Mouse (Mus musculus) embryonic facial prominence, embryonic 10.5 days (tissue): ENCODE data around the gene Slc22a23. TPM values are rescaled to one million over a fixed set of nuclear protein-coding genes. Genes with fewer than 3 reads are reported as not detected.

Experiments used
- DNase-seq: peaks from one replicate; pipeline ENCODE4 v3.0.0-alpha.2; 2017; ENCODE audit warnings: low spot score
- H3K27ac ChIP-seq: fragments of 300-500 bp; sonication (generic); replicated peaks from 2 replicates; pipeline ENCODE4 v1.5.1; 2016; ENCODE audit warnings: mild to moderate bottlenecking
- H3K27me3 ChIP-seq: fragments of 300-500 bp; sonication (generic); replicated peaks from 2 replicates; pipeline ENCODE4 v1.6.1; 2016; ENCODE audit warnings: low read depth, mild to moderate bottlenecking; ENCODE audit not compliant: poor library complexity, severe bottlenecking
- H3K36me3 ChIP-seq: fragments of 300-500 bp; sonication (generic); replicated peaks from 2 replicates; pipeline ENCODE4 v1.6.1; 2016; ENCODE audit warnings: mild to moderate bottlenecking, moderate library complexity
- H3K4me1 ChIP-seq: fragments of 300-500 bp; sonication (generic); 2 replicates; pipeline ENCODE4 v1.6.1; 2016
- H3K4me3 ChIP-seq: fragments of 300-500 bp; sonication (generic); 2 replicates; pipeline ENCODE4 v1.5.1; 2016; ENCODE audit warnings: mild to moderate bottlenecking, moderate library complexity
- H3K9me3 ChIP-seq: fragments of 300-500 bp; sonication (generic); 2 replicates; pipeline ENCODE4 v1.6.1; 2016; ENCODE audit warnings: mild to moderate bottlenecking
- WGBS: fragments of 180-500 bp; shearing (Covaris S2); methylation state at CpG from one replicate; pipeline ENCODE4 v1.1.7; 2016; 5-methylcytosine and 5-hydroxymethylcytosine counted together
- polyA plus RNA-seq: library from polyadenylated mRNA; unstranded; fragments of >200 nt; fragmentation: Nextera tagmentation; extraction: Ambion mirVana; gene quantifications from 2 replicates; pipeline ENCODE4 v1.2.1, GENCODE M21; 2016

Slc22a23 gene
- polyA plus RNA-seq, 1 experiment from 2014 or later: 2.9 TPM

DNA sequence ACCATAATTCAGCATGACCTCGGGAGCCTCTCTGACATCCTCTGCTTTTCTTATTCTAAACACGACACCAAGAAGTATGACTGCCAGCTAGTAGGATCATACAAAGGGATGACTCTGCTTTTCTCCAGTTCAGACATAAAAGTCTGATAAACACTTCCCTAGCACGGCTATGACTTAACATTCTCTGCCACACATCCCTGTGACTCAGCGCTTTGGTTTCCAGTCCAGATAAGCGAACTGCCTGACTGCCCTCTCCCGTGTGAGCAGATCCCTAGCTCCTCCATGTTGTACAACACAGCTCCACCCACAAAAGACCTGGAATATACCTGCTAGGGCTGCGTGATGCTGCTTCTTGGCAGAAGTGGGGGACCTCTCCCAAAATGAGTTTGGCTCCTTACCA, 12.2 kb downstream of the Slc22a23 start:
- Histone ChIP-seq H3K27me3 (0 out of 2 replicates have a peak, but pooled peaks cover 3% of the 10 kb centered on the region), H3K27ac (no peak overlapping the region), H3K4me1 (peaks cover 12% of the 10 kb centered on the region), H3K4me3 (no peak overlapping the region), H3K9me3 (no peaks in the 10 kb centered on the region), H3K36me3 (no peaks in the 10 kb centered on the region)
- 63% methylated on average over 7 of the region's 7 CpGs for WGBS
- no peak for DNase-seq

DNA sequence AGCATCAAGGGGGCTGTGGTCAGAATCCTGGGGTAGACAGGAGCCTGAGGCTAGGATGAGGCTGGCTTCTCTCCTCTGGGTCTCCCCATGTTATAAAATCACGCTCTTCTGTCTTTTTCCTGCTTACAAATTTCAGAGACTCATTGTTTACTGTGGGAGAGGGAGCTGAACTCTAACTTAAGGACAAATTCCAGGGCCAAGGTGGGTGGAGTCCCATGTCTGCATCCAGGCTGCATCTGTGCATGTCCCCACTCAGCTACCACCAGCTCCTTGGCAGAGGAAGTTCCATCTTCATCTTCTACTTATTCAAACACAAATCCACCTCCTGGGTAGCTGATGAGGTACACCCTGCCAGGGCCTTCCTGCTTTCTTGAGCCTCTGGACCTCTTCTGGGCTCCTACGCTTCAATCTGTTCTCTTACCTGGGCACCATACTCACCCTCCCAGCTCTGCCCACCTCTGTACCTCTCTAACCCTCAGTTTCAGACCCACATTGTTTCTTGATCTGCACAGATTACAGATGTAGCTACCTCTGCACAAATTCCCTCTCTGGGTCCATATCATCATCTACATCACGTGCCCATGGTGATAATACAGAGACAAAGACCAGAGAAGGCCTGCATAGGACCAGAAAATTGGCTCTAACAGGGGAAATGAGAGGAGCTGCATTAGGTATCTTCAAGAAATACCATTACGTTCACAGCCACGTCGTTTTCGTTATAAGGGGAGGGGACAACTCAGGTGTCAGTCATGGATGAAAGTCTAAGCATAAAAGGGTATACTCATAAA, 13.4 kb downstream of the Slc22a23 start:
- no peak overlapping the region for H3K4me3 ChIP-seq
- DNase-seq: no peak
- H3K27ac ChIP-seq: no peak overlapping the region
- peaks cover 12% of the 10 kb centered on the region for H3K4me1 ChIP-seq
- no peaks in the 10 kb centered on the region for H3K9me3 ChIP-seq
- H3K27me3 ChIP-seq: 0 out of 2 replicates have a peak, but pooled peaks cover 3% of the 10 kb centered on the region
- H3K36me3 ChIP-seq: no peaks in the 10 kb centered on the region
- WGBS: 87% methylated on average over 7 of the region's 7 CpGs

DNA sequence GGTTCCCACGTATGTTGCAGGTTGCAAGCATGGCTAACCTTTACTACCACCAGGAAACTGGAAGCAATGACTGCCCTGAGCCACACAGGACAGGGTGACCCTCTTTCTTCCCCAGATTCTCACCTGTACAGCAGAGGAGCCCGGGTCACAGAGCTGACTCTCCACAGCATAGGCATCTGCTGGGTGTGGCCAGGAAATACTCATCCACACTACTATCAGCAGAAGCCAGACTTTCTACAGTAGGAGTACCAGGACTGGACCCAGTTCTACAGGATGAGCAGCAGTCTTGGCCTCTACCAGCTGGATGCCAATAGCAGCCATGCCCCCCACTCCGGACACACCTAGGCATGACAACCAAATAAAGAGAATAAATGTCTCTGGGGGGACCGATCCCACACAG, 15.4 kb downstream of the Slc22a23 start:
- WGBS: 97% methylated on average over 4 of the region's 4 CpGs
- Histone ChIP-seq H3K4me3 (no peak overlapping the region), H3K27me3 (0 out of 2 replicates have a peak, but pooled peaks cover 3% of the 10 kb centered on the region), H3K36me3 (no peaks in the 10 kb centered on the region), H3K27ac (no peak overlapping the region), H3K9me3 (no peaks in the 10 kb centered on the region), H3K4me1 (peaks cover 3% of the 10 kb centered on the region; the same call in 1 of the 2 replicates)
- DNase-seq: no peak

DNA sequence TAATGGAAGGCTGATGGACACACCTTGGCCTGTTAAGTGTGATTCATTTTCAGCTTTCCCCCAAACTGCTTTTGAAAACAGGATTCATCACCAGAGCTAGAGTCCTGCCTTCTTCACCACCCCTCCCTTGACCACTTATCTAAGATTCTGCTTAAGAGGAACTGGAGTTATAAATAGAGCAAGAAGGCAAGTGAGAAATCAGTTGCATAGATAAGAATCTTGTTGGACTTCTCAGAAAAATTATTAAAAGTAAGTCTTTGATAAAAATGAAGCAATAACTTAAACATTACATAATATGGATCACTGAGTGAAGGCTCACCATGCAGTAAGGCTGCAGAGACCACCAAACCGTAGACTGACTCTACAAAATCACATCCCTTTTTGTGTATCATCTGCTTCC, 18.0 kb downstream of the Slc22a23 start:
- Histone ChIP-seq H3K27ac (no peak overlapping the region), H3K27me3 (0 out of 2 replicates have a peak, but pooled peaks cover 3% of the 10 kb centered on the region), H3K9me3 (no peaks in the 10 kb centered on the region), H3K4me3 (no peak overlapping the region), H3K36me3 (no peaks in the 10 kb centered on the region), H3K4me1 (peaks cover 10% of the 10 kb centered on the region; the same call in 1 of the 2 replicates)
- WGBS: 90% methylated on average over 1 of the region's 1 CpGs
- no peak for DNase-seq

DNA sequence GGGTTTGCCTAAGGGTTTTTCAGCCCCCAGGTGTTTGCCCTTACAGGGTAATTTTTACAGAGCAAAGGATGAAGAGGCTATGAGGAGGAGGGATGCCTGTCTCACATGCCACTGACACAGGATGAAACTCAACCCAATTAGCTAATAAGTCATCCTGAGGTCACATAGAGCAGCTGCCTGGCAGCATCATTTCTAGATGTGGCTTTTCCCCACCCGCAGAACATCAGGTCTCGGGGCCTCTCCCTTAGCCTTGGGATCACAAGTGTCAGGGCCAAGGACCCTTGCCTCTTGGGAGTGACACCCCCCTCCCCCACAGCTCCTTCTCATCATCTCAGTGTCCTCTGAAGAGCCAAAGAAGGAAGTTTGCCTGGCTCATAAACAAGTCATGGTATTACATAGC, 21.6 kb downstream of the Slc22a23 start:
- no peaks in the 10 kb centered on the region for H3K36me3 ChIP-seq
- H3K27ac ChIP-seq: no peak overlapping the region
- no peak for DNase-seq
- H3K4me3 ChIP-seq: no peak overlapping the region
- H3K27me3 ChIP-seq: no peaks in the 10 kb centered on the region
- 0 out of 2 replicates have a peak, but pooled peaks cover 7% of the 10 kb centered on the region for H3K4me1 ChIP-seq
- no peaks in the 10 kb centered on the region for H3K9me3 ChIP-seq
- 76% methylated on average over 2 of the region's 2 CpGs for WGBS

DNA sequence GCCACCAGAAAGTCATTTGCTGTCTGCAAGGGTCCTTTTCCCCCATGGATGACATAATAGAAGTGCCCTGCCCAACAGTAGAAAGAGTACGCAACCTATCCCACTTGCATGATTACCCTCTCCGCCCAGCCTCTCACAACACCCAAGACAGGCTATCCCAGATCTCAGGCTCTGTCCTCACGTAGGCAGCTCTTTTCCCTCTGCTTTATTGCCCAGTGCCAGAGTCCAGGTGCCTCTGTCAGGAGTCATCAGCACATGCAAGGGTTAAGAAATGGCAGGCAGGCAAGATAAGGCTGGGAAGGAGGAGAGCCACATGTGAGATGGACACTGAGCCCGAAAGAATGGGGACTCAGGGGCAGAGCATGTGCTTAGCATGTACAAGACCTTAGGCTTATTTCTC, 24.5 kb downstream of the Slc22a23 start:
- WGBS: 92% methylated on average over 4 of the region's 4 CpGs
- no peak overlapping the region for H3K27ac ChIP-seq
- no peaks in the 10 kb centered on the region for H3K9me3 ChIP-seq
- H3K36me3 ChIP-seq: no peaks in the 10 kb centered on the region
- no peak overlapping the region for H3K4me3 ChIP-seq
- H3K27me3 ChIP-seq: no peaks in the 10 kb centered on the region
- H3K4me1 ChIP-seq: 0 out of 2 replicates have a peak, but pooled peaks cover 7% of the 10 kb centered on the region
- DNase-seq: no peak

DNA sequence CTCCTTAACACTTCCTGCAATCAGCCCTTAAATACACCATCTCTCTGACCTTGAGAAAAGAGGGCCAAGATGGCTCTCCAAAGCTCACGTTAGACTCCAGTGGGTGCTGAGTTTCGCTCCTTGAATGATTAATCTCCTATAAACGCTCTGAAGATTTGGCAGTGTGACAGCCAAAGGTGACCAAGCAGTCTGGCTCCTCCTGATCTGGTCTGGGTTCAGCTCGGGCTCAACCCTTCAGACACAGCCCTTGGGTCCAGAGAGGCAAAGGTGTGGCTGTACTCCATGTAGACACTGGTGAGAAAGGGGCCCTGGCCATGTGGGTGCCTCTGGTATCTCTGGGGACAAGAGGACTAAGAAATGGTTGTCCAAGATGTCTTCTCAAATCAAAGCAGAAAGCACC, 27.9 kb downstream of the Slc22a23 start:
- DNase-seq: no peak
- Histone ChIP-seq H3K36me3 (no peaks in the 10 kb centered on the region), H3K4me3 (no peak overlapping the region), H3K4me1 (no peaks in the 10 kb centered on the region), H3K27me3 (no peaks in the 10 kb centered on the region), H3K9me3 (no peaks in the 10 kb centered on the region), H3K27ac (no peak overlapping the region)
- WGBS: 93% methylated on average over 4 of the region's 4 CpGs

DNA sequence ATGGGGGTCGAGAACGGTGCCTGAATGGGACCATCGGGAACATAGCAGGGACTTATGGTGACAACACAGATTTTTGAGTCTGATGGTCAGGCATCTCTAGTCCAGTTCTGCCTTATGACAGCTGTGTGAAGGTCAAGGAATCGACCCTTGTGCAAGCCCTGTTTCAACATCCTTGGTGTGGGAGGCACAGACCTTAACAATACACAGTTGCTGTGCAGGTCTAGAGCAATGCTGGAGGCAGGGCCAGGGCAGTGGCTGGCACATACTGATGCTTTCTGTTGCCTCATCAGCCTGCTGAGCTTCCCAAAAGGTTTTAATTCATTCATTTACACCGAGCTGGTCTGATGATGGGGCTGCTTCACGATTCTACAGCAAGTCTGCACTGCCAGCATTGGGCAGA, 28.5 kb downstream of the Slc22a23 start:
- WGBS: 89% methylated on average over 6 of the region's 6 CpGs
- DNase-seq: no peak
- H3K36me3 ChIP-seq: no peaks in the 10 kb centered on the region

DNA sequence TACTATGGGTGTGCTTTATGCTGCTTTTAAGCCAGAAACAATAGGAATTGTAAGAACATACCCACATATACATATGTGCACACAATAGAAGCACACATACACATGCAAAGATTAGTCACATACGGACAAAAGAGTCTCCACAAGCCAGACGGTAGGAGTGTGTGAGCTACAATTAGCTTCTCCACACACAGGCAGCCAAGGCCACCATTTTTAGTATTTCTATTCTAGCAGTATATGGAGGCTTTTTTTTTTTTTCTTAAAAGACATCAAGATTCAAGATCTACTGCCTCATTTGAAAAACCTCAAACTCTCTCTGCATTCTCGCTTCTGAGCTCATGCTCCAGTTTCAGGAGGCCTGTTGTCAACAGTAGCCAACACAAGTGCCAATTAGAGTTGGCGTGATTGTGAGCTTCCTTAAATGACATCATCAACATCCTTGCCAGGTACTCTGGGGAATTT, 31.9 kb downstream of the Slc22a23 start:
- Histone ChIP-seq H3K36me3 (no peaks in the 10 kb centered on the region), H3K9me3 (no peaks in the 10 kb centered on the region), H3K4me3 (no peak overlapping the region), H3K4me1 (peaks cover 6% of the 10 kb centered on the region; the same call in 1 of the 2 replicates), H3K27me3 (no peaks in the 10 kb centered on the region), H3K27ac (no peak overlapping the region)
- 80% methylated on average over 4 of the region's 4 CpGs for WGBS
- DNase-seq: no peak

More for the DNA sequence above, 28.5 kb downstream of the Slc22a23 start:
- Histone ChIP-seq H3K4me1 (no peaks in the 10 kb centered on the region), H3K4me3 (no peak overlapping the region), H3K27me3 (no peaks in the 10 kb centered on the region), H3K9me3 (no peaks in the 10 kb centered on the region), H3K27ac (no peak overlapping the region)

DNA sequence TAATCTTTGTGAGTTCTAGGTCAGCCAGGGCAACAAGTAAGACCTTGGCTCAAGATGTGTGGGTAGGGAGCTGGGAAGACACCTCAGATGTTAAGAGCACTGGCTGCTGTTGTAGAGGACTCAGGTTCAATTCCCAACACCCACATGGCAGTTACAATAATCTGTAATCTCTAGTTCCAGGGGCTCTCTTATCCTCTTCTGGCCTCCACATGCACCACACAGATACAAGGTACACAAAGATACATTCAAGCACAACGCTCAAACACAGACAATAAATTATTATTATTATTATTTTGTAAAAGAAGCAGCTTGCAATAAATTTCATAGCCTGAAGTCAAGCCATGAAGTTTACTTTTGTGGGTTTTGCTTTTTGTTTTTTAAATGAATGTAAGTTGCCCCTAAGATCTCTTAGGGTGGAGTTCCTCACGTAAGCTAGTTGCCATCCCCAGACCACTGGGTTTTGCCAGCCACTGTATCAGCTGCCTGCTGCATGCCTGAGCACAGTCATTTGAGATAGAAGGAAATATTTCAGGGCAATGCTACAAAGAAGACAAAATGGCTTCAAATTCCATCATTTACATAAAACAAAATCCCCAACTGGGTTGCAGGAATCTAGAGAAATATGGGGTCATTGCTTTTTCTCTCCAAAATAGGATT, 32.5 kb downstream of the Slc22a23 start:
- H3K27ac ChIP-seq: no peak overlapping the region
- WGBS: 84% methylated on average over 2 of the region's 2 CpGs

DNA sequence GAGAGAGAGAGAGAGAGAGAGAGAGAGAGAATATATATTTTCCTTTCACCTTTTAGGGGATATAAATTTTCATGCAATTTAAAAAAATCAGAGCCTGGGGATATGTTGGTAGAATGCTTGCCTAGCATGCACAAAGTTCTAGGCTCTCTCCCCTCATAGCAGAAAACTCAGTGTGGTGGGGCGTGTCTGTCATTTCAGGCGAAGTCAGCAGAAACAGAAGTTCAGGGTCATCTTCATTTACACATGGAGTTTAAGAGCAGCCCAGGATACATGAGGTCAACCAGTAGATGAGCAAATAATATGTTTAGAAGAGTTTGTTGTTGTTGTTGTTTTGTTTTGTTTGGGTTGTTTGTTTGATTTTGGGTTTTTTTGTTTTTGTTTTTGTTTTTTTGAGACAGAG, 33.4 kb downstream of the Slc22a23 start:
- H3K9me3 ChIP-seq: no peaks in the 10 kb centered on the region
- H3K27me3 ChIP-seq: no peaks in the 10 kb centered on the region
- no peaks in the 10 kb centered on the region for H3K36me3 ChIP-seq
- H3K27ac ChIP-seq: no peak overlapping the region
- WGBS: 83% methylated on average over 2 of the region's 2 CpGs
- H3K4me1 ChIP-seq: peaks cover 9% of the 10 kb centered on the region; the same call in 1 of the 2 replicates
- no peak overlapping the region for H3K4me3 ChIP-seq
- DNase-seq: no peak

More for the DNA sequence above, 32.5 kb downstream of the Slc22a23 start:
- DNase-seq: no peak
- H3K4me3 ChIP-seq: no peak overlapping the region
- no peaks in the 10 kb centered on the region for H3K36me3 ChIP-seq
- peaks cover 6% of the 10 kb centered on the region; the same call in 1 of the 2 replicates for H3K4me1 ChIP-seq
- no peaks in the 10 kb centered on the region for H3K27me3 ChIP-seq
- H3K9me3 ChIP-seq: no peaks in the 10 kb centered on the region

DNA sequence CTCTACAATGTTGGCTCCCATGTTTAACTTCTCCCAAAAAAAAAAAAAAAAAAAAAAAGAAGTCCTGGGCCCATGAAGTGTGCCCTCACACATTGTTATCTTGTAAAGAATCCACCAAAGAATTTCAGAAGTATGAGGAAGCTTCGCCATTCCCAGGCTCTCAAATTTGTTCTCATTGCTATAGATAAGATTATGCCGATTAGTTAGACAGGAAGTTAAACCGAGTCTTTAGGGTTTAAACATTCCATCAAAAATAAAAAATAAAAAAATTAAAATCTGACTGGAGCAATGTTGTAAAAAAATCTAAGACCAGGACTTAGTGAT, 36.4 kb downstream of the Slc22a23 start:
- peaks cover 18% of the 10 kb centered on the region for H3K4me1 ChIP-seq
- 89% methylated on average over 3 of the region's 3 CpGs for WGBS
- H3K27ac ChIP-seq: no peak overlapping the region
- no peak overlapping the region for H3K4me3 ChIP-seq
- DNase-seq: no peak
- H3K9me3 ChIP-seq: no peaks in the 10 kb centered on the region
- no peaks in the 10 kb centered on the region for H3K36me3 ChIP-seq
- no peaks in the 10 kb centered on the region for H3K27me3 ChIP-seq
